Mouse (Mus musculus): ENCODE data around the gene Hist1h3f.
"Not testable (repeated sequence)": the region's sequence is repeated elsewhere in the genome, so short reads cannot be mapped to it uniquely, and the experiment has no call there.

The Hist1h3f gene

DNA sequence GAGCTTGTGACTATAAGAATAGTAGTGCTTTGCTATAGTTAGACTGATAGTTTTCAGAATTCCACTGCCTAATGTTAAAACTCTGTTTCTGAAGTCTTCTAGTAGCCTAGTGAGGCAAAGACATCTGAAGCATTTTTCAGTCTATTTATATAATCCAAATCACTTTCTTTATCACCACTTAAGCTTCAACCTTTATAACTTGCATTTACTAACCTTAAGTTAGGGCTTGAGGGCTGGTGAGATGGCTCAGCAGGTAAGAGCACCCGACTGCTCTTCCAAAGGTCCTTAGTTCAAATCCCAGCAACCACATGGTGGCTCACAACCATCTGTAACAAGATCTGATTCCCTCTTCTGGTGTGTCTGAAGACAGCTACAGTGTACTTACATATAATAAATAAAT is 4.0 kb upstream of the Hist1h3f start:
- not testable (repeated sequence) for DNase-seq

DNA sequence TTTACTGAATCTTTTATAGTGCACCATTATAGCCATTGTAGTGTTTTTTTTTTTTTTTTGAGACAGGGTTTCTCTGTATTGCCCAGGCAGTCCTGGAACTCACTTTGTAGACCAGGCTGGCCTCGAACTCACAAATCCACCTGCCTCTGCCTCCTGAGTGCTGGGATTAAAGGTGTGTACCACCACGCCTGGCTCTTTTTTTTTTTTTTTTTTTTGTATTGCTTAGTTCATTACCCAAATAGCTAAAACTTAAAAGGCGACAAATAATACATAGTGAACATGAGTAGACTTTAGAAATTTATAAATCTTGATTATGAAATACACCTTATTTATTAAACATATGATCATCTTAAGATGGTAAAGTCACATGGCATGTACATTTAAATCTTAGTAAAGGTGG is 2.4 kb upstream of the Hist1h3f start:
- no peak for DNase-seq

DNA sequence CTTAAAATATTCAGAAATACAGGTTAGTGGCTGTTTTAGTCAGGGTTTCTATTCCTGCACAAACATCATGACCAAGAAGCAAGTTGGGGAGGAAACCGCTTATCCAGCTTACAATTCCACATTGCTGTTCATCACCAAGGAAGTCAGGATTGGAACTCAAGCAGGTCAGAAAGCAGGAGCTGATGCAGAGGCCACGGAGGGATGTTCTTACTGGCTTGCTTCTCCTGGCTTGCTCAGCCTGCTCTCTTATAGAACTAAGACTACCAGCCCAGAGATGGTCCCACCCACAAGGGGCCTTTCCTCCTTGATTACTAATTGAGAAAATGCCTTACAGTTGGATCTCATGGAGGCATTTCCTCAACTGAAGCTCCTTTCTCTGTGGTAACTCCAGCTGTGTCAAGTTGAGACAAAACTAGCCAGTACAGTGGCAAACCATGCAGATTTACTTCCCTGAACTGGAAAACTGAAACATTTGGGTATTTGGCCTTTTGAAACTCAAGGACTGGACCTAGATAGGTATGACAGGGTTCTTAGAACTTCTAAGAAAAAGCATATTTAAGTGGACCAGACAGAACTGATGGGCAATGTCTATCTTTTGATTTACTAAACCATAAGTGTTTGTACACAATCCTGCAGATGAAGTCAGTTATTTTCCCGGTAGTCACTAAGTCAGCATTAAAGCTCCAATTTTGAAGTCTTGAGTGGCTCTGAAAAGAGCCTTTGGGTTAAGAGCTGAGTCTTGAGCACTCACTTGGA is 1.4 kb upstream of the Hist1h3f start:
- DNase-seq, result not testable (repeated sequence)

DNA sequence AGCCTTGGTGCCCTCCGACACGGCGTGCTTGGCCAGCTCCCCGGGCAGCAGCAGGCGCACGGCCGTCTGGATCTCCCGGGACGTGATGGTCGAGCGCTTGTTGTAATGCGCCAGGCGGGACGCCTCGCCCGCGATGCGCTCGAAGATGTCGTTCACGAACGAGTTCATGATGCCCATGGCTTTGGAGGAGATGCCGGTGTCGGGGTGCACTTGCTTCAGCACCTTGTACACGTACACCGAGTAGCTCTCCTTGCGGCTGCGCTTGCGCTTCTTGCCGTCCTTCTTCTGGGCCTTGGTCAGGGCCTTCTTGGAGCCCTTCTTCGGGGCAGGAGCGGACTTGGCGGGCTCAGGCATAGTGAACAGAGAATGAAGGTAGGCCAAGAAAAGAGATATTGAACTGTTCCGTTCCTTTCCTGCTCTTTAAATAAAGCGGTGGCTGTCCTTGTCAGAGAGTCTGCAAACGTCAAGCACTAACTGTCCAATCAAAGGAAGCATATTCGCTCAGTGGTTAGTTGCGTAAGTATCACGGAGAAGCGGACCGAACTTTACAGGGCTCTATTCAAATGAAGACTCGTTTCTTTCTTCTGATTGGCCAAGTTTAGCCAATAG is 749 bp upstream of the Hist1h3f start, which contains the start of gene Hist1h2bh:
TSS of gene Hist1h2bh (minus strand) at position 394 of the 609 bp plus-strand sequence.
- DNase-seq, result not testable (repeated sequence)

DNA sequence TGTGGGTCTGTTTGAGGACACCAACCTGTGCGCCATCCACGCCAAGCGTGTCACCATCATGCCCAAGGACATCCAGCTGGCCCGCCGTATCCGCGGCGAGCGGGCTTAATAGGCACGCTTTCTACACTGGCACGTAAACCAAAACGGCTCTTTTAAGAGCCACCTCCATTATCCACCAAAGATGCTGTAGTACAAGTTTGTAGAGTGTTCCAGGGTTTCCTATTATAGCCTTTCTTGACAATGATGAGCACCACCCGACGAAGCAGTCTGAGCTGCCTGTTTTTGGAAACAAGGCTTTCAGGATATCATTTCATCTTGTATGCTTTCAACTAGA is 902 bp downstream of the Hist1h3f start:
- not testable (repeated sequence) for DNase-seq

DNA sequence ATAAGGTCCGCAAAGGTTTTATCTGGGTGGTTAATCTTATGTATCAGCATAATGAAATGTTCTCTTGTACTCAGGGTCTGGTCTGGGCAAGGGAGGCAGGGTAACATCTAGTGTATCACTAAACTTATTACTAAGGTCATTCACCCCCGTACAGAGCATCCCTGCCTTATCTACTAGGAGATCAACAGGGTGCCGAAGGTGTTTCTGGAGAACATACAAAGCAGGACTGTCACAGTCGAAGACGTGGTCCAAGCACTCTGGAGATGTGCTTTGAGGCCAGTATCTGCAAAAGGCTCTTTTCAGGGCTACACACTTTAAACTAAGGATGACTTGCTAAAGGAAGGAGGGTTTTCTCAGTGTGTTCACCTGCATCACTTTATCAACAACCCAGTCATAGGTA is 2.8 kb downstream of the Hist1h3f start:
- DNase-seq, result no peak

DNA sequence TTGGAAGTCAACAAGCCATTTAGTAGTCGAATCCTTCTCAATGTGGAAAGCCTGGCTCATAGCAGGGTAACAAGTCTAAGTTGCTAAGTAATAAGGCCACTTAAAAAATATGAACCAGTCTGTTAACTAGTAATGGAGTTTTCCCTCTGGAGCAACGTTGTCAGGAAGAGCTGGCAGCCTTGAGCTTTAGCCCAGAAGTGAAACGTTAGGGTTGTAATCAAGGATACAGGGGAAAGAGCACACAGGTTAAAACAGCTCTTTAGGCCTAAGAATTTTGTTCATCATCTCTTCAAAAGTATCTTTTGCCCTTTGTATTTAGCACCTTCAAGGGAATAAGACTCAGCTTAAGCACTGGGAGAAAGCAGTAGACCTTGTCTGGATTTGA is 6.9 kb downstream of the Hist1h3f start:
- no peak for DNase-seq

DNA sequence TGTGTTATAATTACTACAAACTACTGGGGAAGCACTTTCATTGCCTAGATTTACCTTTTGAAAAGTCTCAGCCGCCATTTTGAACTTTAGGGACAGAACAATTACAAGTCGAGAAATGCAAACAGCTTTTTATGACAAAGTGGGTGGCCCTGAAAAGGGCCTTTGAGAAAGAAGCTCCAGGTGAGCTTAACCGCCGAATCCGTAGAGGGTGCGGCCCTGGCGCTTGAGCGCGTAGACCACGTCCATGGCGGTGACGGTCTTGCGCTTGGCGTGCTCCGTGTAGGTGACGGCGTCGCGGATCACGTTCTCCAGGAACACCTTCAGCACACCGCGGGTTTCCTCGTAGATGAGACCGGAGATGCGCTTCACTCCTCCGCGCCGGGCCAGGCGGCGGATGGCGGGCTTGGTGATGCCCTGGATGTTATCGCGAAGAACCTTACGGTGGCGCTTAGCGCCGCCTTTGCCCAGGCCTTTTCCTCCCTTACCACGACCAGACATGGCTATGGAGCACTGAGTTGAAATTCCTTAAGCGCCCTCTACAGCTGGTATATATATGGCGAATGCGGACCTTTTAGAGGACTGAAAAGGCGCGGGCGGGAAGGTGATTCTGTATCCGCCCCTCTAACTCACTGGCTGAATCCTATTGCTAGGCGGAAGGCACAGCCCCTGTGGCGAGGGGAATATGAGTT is 7.4 kb downstream of the Hist1h3f start, which contains the start of gene Hist1h4f:
TSS of gene Hist1h4f (minus strand) at position 503 of the 689 bp plus-strand sequence.
- peak; percentile 86 for DNase-seq

DNA sequence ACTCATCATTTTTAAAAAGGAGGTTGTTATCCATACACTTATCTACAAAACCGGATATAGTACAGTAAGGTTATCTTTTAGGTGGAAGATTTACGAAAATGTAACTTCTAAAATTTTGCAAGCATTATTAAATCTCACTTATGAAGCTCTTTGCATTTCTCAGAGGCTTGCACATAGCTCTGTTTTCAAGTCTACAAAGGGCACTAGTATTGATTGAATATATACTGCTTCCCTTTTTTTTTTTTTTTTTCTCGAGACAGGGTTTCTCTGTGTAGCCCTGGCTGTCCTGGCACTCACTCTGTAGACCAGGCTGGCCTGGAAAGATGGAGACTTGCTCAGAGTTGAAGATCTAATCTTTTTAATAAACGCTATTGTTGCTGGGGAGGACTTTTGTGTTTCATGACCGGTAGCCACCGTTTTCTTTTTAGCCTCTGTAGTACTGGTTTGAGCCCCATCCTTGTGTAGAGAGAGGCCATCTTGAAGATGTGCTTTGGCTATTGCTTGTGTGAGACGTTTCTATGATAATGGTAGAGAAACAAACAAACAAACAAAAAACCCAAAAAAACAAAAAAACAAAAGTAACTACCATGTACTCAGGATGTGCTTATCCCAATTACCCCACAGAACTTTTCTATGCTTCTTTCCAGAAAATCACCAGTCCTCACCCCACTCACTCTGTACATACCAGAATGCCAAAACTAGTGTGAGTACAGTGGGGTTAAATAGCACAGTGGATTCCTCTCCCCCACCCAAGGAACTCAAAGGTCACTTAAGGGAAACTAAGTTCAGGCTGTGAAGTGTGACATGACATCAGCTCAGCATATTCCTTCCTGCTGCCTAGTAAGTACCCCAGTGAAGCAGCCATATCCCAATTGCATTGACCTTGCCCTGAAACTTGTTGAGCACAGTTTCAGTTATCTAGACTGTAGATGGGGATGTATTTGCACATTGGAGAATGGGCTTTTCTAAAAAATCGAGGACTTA is 8.4 kb downstream of the Hist1h3f start:
- DNase-seq, result no peak

DNA sequence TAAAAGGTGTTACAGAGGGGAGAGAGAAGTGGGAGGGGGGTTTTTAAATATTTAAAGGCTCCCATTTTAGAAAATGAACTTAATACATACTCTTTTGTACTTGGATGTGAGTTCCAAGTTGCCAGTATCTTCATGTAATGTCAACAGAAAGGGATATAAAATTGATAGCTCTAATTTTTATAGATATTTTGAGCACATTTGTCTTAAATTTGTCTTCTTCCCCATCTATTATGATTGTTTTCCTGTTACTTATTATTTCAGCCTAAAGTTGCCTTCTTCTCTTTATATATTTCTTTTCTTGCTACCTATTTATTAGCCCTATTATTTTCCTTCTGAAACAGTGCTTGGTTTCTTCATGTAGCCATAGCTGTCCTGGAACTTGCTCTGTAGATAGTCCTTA is 9.1 kb downstream of the Hist1h3f start, which contains the start of gene Hist1h1d:
TSS of gene Hist1h1d (plus strand) at position 301 of the 400 bp plus-strand sequence.
- no peak for DNase-seq

DNA sequence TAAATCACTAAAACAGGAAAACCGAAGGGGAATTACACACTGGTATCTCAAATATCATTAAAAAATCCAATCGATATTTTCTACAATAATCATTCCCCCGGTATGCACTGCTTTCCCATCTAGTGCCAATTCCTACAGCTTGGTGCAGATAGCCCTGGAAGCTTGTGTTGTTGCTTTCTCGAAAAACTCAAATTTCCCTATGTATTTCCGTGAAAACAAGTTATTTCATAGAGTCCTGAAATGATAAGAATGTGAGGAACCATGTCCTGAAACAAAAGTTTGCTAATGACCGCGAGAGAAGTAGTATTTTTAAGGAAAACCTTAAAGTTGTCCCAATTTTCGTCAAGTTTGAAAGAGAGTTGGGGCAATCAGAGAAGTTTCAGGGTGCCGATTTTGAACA is 10.5 kb downstream of the Hist1h3f start:
- no peak for DNase-seq

DNA sequence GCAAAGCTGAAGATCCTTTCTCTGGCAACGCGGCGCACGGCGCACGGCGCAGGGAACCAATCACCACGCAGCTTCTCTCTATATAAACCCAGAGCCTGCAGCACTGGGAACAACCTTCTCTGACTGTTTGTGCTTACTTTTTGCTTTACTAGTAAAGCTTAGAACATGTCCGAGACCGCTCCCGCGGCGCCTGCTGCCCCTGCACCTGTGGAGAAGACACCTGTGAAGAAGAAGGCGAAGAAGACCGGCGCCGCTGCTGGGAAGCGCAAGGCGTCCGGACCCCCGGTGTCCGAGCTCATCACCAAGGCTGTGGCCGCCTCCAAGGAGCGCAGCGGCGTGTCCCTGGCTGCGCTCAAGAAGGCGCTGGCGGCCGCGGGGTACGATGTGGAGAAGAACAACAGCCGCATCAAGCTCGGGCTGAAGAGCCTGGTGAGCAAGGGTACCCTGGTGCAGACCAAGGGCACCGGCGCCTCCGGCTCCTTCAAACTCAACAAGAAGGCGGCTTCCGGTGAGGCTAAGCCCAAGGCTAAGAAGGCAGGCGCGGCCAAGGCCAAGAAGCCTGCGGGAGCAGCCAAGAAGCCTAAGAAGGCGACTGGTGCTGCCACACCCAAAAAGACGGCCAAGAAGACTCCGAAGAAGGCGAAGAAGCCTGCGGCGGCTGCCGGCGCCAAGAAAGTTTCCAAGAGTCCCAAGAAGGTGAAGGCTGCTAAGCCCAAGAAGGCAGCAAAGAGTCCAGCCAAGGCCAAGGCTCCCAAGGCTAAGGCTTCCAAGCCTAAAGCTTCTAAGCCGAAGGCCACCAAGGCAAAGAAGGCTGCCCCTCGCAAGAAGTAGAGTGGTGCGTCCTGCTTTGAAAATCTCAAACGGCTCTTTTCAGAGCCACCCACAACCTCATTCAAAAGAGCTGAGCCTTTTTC is 11.3 kb downstream of the Hist1h3f start:
- DNase-seq, result peak; percentile 65

DNA sequence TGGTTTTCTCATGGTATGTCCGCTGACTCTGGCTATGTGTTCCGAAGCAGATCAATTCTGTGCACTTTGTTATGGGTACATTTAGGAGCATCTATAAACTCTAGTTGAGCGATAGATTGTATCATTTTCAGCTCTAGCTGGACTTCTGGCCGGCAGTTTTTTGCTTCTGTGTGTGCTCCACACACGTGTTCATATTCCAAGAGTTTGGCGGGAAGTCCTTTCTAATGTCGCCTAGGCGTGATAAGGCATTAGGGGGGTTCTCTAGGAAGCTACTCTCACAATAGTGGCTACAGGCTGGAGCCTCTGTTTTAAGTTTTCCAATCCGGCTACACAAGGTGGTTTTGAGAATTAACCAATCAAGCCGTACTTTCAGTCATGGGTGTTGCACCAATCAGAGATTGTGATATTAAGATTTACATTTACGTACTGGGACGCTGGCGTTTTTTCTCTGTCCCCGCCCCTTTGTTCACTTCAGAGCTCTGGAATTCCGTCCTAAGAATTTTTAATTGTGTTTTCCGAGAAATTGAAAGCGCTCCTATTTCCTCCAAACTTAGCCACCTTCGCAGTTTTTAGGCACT is 12.1 kb downstream of the Hist1h3f start:
- peak; percentile 54 for DNase-seq

DNA sequence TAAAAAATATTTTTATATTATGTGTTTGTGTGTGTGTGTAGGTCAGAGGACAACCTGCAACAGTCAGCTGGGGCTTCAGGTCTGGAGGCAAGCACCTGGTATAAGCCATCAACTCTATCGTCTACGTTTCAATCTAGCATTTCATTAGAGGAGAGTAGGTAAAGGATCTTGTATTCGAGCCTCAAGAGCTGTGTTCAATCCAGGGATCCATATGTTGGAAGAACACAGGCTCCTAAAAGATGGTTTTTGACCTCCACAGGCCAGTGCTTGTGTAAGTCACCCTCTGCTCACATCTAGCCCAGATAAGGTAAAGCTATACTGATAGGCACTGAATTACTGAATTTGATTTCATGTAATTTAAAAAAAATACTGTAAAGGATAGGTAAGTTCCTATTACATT is 13.1 kb downstream of the Hist1h3f start:
- no peak for DNase-seq

DNA sequence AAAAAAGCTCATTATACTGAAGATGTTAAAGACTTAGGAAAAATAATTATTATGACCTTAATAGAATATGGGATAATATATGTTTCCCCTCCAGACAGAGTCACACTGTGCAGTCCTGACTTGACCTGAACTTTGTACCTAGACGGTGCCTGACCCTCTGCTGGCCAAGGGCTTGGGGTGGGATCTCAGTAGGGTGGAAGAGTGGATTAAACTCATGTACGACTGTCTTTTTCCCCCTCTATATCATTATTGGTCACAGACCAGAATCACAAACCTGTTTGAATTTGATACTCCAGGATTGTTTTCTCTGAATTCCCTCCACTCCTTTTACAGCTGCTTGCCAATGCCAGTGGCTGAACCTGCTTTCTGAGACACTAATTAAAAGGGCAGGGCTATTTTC is 16.8 kb downstream of the Hist1h3f start:
- not testable (repeated sequence) for DNase-seq

DNA sequence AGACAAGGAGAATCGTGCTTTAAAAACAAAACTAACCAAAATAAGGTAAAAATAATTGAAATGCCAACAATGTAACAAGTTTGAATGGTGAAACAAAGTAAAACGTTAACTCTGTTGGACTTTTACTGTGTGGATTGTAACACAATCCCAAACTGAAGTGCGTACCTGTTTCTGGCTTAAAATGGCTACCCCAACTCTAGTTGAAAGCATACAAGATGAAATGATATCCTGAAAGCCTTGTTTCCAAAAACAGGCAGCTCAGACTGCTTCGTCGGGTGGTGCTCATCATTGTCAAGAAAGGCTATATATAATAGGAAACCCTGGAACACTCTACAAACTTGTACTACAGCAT is 17.7 kb downstream of the Hist1h3f start:
- DNase-seq, result not testable (repeated sequence)

DNA sequence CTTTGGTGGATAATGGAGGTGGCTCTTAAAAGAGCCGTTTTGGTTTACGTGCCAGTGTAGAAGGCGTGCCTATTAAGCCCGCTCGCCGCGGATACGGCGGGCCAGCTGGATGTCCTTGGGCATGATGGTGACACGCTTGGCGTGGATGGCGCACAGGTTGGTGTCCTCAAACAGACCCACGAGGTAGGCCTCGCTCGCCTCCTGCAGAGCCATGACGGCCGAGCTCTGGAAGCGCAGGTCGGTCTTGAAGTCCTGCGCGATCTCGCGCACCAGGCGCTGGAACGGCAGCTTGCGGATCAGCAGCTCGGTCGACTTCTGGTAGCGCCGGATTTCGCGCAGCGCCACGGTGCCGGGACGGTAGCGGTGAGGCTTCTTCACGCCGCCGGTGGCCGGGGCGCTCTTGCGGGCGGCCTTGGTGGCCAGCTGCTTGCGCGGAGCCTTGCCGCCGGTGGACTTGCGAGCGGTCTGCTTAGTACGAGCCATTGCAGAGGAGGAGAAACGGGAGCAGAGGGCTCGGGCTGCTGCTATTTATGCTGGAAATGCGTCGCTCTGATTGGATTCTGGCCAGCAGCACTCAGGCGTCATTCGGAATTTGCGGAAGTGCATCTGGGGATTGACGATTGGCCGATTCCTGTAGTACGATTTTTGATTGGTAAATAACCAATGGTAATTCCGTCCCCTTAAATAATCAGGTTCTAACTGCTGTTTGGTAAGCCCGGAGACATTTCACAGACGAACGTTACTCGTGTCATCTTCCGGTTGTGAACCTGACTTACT is 18.2 kb downstream of the Hist1h3f start, which contains the start of gene Hist1h3e:
TSS of gene Hist1h3e (minus strand) at position 487 of the 777 bp plus-strand sequence.
- DNase-seq, result peak; percentile 90

DNA sequence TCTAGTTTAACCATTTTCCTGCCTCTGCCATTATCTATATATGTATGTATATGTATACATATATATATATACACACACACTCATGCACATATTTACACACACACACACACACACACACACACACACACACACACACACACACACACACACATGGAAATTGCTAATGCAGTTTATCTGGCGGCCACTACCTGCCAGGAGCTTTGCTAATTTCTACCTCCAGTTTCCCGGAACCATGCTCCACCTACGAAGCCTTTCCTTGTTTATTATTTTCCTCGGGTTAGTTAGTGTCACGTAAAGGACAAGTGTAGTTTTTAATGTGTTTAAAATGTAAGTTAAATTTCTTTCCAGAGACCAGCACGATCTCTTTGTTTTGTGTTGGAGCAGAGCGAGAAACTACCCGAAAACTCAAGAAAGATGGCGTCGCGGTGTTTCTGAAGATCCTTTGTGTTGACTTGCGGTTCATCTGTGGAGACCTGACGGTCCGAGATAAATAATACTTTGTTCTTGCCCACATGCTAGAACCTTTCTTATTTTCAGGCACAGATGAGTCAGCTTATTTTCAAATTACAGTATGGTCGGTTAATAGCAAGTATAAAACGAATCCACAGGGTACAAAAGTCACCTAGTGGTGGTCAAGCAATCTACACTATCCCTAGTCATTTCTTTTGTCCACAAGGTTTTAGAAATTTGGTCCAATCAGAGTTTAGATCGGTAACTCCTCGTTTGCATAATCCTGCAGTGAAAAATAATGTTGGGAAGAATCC is 19.0 kb downstream of the Hist1h3f start:
- no peak for DNase-seq

DNA sequence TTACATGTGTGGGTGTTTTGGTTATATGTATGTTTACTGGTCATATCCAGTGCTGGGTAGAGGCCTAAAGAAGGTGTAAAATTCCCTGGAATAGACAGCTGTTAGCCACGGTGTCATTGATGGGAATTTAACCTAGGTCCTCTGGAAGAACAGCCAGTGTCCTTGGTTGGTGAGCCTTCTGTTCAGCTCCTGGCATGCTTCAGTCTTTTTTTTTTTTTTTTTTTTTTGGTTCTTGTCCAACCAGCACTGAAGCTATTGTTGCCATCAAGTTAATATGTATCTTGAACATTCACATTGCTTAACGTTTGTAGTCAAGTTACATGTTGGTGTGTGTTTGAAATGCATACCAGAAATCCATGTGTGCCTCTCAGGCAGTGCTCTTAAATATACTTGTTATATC is 20.6 kb downstream of the Hist1h3f start:
- no peak for DNase-seq

Data from cerebellum, adult 11 months (tissue).